Mouse (Mus musculus): ENCODE results near the gene Slc25a29. TPM values are rescaled to one million over a fixed set of nuclear protein-coding genes. Genes with fewer than 3 reads are reported as not detected.

Slc25a29 gene
- total and polyA plus RNA-seq, 3 experiments = 1.1 to 2.0 (median 1.5) TPM

DNA sequence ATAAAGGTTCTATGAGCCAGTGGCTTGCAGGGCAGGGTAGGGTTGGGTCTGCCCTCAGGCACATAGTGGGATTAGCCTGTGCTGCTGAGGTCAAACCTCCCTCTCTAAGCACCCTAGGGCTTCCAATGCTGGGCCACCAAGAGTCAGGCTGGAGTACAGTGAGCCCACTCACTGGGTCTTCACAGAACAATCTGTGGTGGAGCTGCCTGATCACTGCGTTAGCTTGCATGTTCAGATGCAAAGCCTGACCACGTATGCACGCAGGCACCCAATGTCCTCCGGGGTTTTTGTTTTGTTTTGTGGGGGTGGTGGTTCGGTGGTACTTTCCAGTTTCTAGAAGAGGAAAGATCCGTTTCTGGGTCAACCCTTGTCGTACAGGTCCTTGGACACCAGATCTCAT, 21.4 kb upstream of the Slc25a29 start:
- Histone ChIP-seq H3K4me1 (ENCODE audit: control insufficient read depth in 1 of 2, insufficient read depth in 2 of 2) (no peaks in the 10 kb centered on the region), H3K9ac (ENCODE audit: insufficient read depth, low read depth) (no peak overlapping the region), H3K79me2 (replicated peaks; ENCODE audit: control insufficient read depth, extremely low read depth, insufficient read depth, poor library complexity, severe bottlenecking) (no peaks in the 10 kb centered on the region), H3K4me3 (replicated peaks in 1 of 3; ENCODE audit: low read depth in 2 of 3, low read length in 2 of 3, poor library complexity in 1 of 3) (no peak overlapping the region), H3K36me3 (replicated peaks in 1 of 2; ENCODE audit: control insufficient read depth in 1 of 2, insufficient read depth in 1 of 2, low read length in 1 of 2) (peaks cover 31 to 64% of the 10 kb centered on the region in 2 experiments), H3K27me3 (replicated peaks) (no peaks in the 10 kb centered on the region), H3K9me3 (replicated peaks; ENCODE audit: low read length) (no peaks in the 10 kb centered on the region), H3K4me2 (ENCODE audit: insufficient read depth, low read depth, poor library complexity, severe bottlenecking) (no peak overlapping the region), H3K27ac (ENCODE audit: insufficient read depth, low read depth) (no peak overlapping the region)
- in situ Hi-C loops (cut with MboI; ENCODE audit: low pct_ligation_motif_present, low pct_unique_long_range_greater_than_20kb, low sequenced_read_pairs) = no loop called here
- DNase-seq (ENCODE audit: extremely low read depth) = no peak
- dilution Hi-C loops (cut with MboI; ENCODE audit: extremely low pct_ligation_motif_present, extremely low pct_unique_long_range_greater_than_20kb, low sequenced_read_pairs) = no loop called here
- TF ChIP-seq BHLHE40 (IDR thresholded peaks at IDR 0.05; ENCODE audit: low read depth, low read length) (no peak), USF2 (conservative IDR thresholded peaks at IDR 0.05; ENCODE audit: low read depth, low read length) (no peak), MAX (IDR thresholded peaks at IDR 0.05; ENCODE audit: low read length) (no peak), MXI1 (IDR thresholded peaks at IDR 0.05; ENCODE audit: low read depth, low read length) (no peak), ZKSCAN1 (IDR thresholded peaks at IDR 0.05; ENCODE audit: borderline replicate concordance, low read depth, low read length) (no peak), E2F4 (IDR thresholded peaks at IDR 0.05; ENCODE audit: insufficient replicate concordance, low read depth, low read length) (no peak), POLR2A (IDR thresholded peaks at IDR 0.05; ENCODE audit: low read depth, low read length) (no peak), MEF2A (IDR thresholded peaks at IDR 0.05; ENCODE audit: borderline replicate concordance, low read depth, low read length) (no peak), HCFC1 (IDR thresholded peaks at IDR 0.05; ENCODE audit: low read depth, low read length) (no peak), CHD1 (IDR thresholded peaks at IDR 0.05; ENCODE audit: low read depth, low read length) (no peak), GABPA (IDR thresholded peaks at IDR 0.05; ENCODE audit: insufficient replicate concordance, low read depth, low read length) (no peak), PAX5 (IDR thresholded peaks at IDR 0.05; ENCODE audit: low read length) (no peak), ZMIZ1 (IDR thresholded peaks at IDR 0.05; ENCODE audit: low read depth, low read length) (no peak)

- Histone ChIP-seq H3K79me2 (replicated peaks; ENCODE audit: control insufficient read depth, extremely low read depth, insufficient read depth, poor library complexity, severe bottlenecking) (no peaks in the 10 kb centered on the region), H3K4me2 (ENCODE audit: insufficient read depth, low read depth, poor library complexity, severe bottlenecking) (no peak overlapping the region), H3K36me3 (replicated peaks in 1 of 2; ENCODE audit: control insufficient read depth in 1 of 2, insufficient read depth in 1 of 2, low read length in 1 of 2) (peaks cover 24 to 55% of the 10 kb centered on the region in 2 experiments), H3K27ac (ENCODE audit: insufficient read depth, low read depth) (no peak overlapping the region), H3K4me1 (ENCODE audit: control insufficient read depth in 1 of 2, insufficient read depth in 2 of 2) (no peaks in the 10 kb centered on the region), H3K9me3 (replicated peaks; ENCODE audit: low read length) (no peaks in the 10 kb centered on the region), H3K4me3 (replicated peaks in 1 of 3; ENCODE audit: low read depth in 2 of 3, low read length in 2 of 3, poor library complexity in 1 of 3) (no peak overlapping the region), H3K27me3 (replicated peaks) (no peaks in the 10 kb centered on the region), H3K9ac (ENCODE audit: insufficient read depth, low read depth) (no peak overlapping the region)
- dilution Hi-C loops (cut with MboI; ENCODE audit: extremely low pct_ligation_motif_present, extremely low pct_unique_long_range_greater_than_20kb, low sequenced_read_pairs) = no loop called here
- DNase-seq (ENCODE audit: extremely low read depth) = no peak
- in situ Hi-C loops (cut with MboI; ENCODE audit: low pct_ligation_motif_present, low pct_unique_long_range_greater_than_20kb, low sequenced_read_pairs) = no loop called here
- TF ChIP-seq IRF4 (IDR thresholded peaks at IDR 0.05; ENCODE audit: low read depth, low read length) = no peak
- no peak for TF ChIP-seq HCFC1 (IDR thresholded peaks at IDR 0.05; ENCODE audit: low read depth, low read length)
- no peak for TF ChIP-seq GABPA (IDR thresholded peaks at IDR 0.05; ENCODE audit: insufficient replicate concordance, low read depth, low read length)
- TF ChIP-seq MEF2A (IDR thresholded peaks at IDR 0.05; ENCODE audit: borderline replicate concordance, low read depth, low read length) = no peak
- no peak for TF ChIP-seq ETS1 (conservative IDR thresholded peaks at IDR 0.05; ENCODE audit: low read depth, low read length)
- TF ChIP-seq RAD21 (IDR thresholded peaks at IDR 0.05; ENCODE audit: low read depth, low read length) = no peak
- no peak for TF ChIP-seq MAZ (IDR thresholded peaks at IDR 0.05; ENCODE audit: low read depth, low read length)
- no peak for TF ChIP-seq ZC3H11A (IDR thresholded peaks at IDR 0.05; ENCODE audit: low read depth, low read length)
- TF ChIP-seq POLR2AphosphoS2 (IDR thresholded peaks at IDR 0.05; ENCODE audit: low read depth, low read length) = no peak
- TF ChIP-seq CHD1 (IDR thresholded peaks at IDR 0.05; ENCODE audit: low read depth, low read length) = no peak
- no peak for TF ChIP-seq POLR2A (IDR thresholded peaks at IDR 0.05; ENCODE audit: low read depth, low read length)
- TF ChIP-seq EP300 (IDR thresholded peaks at IDR 0.05; ENCODE audit: low read length) = no peak
- TF ChIP-seq TCF12 (IDR thresholded peaks at IDR 0.05; ENCODE audit: low read depth, low read length) = no peak
- TF ChIP-seq ZNF384 (IDR thresholded peaks at IDR 0.05; ENCODE audit: low read depth, low read length) = no peak
- TF ChIP-seq NELFE (IDR thresholded peaks at IDR 0.05; ENCODE audit: low read depth, low read length) = no peak
- no peak for TF ChIP-seq SMC3 (IDR thresholded peaks at IDR 0.05; ENCODE audit: low read depth, low read length)
- no peak for TF ChIP-seq CTCF (conservative IDR thresholded peaks at IDR 0.05 in 1 of 2, IDR thresholded peaks at IDR 0.05 in 1 of 2; ENCODE audit: low read depth in 2 of 2, low read length in 2 of 2)
- no peak for TF ChIP-seq KAT2A (IDR thresholded peaks at IDR 0.05; ENCODE audit: insufficient replicate concordance, low read length)
Observed at GRCm38 (mm10) chr12:108856186-108856585, 20.5 kb upstream of the Slc25a29 start.
